Mouse (Mus musculus) heart, adult 2 months (tissue): ENCODE data around the gene Hcfc2. TPM values are rescaled to one million over a fixed set of nuclear protein-coding genes. Genes with fewer than 3 reads are reported as not detected.

Source experiments
- DNase-seq, 2 experiments: peaks; one replicate each; pipeline ENCODE4 v3.0.0; 2021
- H3K27ac ChIP-seq: fragments of 200-600 bp; 2 replicates; pipeline ENCODE4 v1.8.1; 2022
- H3K27me3 ChIP-seq: fragments of 200-500 bp; 2 replicates; pipeline ENCODE4 v1.6.1; 2012; ENCODE audit warnings: mild to moderate bottlenecking, low read length, inconsistent platforms, mixed read lengths; ENCODE audit not compliant: control insufficient read depth, insufficient read depth
- H3K36me3 ChIP-seq: fragments of 200-500 bp; 2 replicates; pipeline ENCODE4 v1.6.1; 2012; ENCODE audit warnings: low read length, inconsistent platforms; ENCODE audit not compliant: control insufficient read depth, insufficient read depth
- H3K4me1 ChIP-seq: fragments of 200-500 bp; 2 replicates; pipeline ENCODE4 v1.6.1; 2011; ENCODE audit warnings: low read length; ENCODE audit not compliant: control insufficient read depth, insufficient read depth
- H3K4me3 ChIP-seq: fragments of 200-600 bp; 2 replicates; pipeline ENCODE4 v1.8.1; 2022
- H3K79me2 ChIP-seq: fragments of 200-500 bp; replicated peaks from 2 replicates; pipeline ENCODE4 v1.6.1; 2012; ENCODE audit warnings: mild to moderate bottlenecking, inconsistent platforms, low read length, moderate library complexity, mixed read lengths; ENCODE audit not compliant: control insufficient read depth, insufficient read depth
- H3K9ac ChIP-seq: fragments of 200-500 bp; 2 replicates; pipeline ENCODE4 v1.6.1; 2012; ENCODE audit warnings: low read depth, mild to moderate bottlenecking, control low read depth, inconsistent platforms, low read length, mixed read lengths
- CTCF ChIP-seq: fragments of 200-600 bp; IDR thresholded peaks from 2 replicates; pipeline ENCODE4 v1.8.1; 2022; ENCODE audit warnings: antibody characterized with exemption, mild to moderate bottlenecking, moderate library complexity
- EP300 ChIP-seq: fragments of 200-500 bp; IDR thresholded peaks from 2 replicates; pipeline ENCODE4 v1.6.1; 2011; ENCODE audit warnings: low read depth, low read length, control low read depth; ENCODE audit not compliant: insufficient read depth
- POLR2A ChIP-seq: fragments of 200-500 bp; IDR thresholded peaks from 2 replicates; pipeline ENCODE4 v1.6.1; 2011; ENCODE audit warnings: mild to moderate bottlenecking, low read depth, low read length, control low read depth; ENCODE audit not compliant: insufficient read depth
- WGBS: fragments of 180-500 bp; shearing (Covaris S2); methylation state at CpG from one replicate; pipeline ENCODE4 v1.1.7; 2018; 5-methylcytosine and 5-hydroxymethylcytosine counted together
- intact Hi-C: fragments of 180-260 bp; cut with DNase I; formaldehyde crosslinking; loops from one replicate; pipeline ENCODE4 v1.15.1; 2025
- polyA plus RNA-seq: library from polyadenylated mRNA; depleted of rRNA; stranded (reverse); fragments of >200 nt; gene quantifications from 2 replicates; pipeline ENCODE4 v1.2.3, GENCODE M21; 2012; rRNA removed
- total RNA-seq, 2 experiments: library from RNA; stranded (reverse); gene quantifications; 2 replicates each; pipeline ENCODE4 v1.2.3; 2021

Hcfc2 gene
- total and polyA plus RNA-seq, 3 experiments: 11.2 to 29.8 (median 29.1) TPM

- Histone ChIP-seq H3K36me3 (no peaks in the 10 kb centered on the region), H3K79me2 (no peaks in the 10 kb centered on the region), H3K4me1 (no peaks in the 10 kb centered on the region), H3K4me3 (no peak overlapping the region), H3K9ac (no peak overlapping the region), H3K27me3 (no peaks in the 10 kb centered on the region), H3K27ac (no peak overlapping the region)
- 91% methylated on average over 3 of the region's 3 CpGs for WGBS
- intact Hi-C loops: no loop called here
- no peak for TF ChIP-seq CTCF
- no peak for TF ChIP-seq EP300
- no peak for TF ChIP-seq POLR2A
- DNase-seq: no peak
These were observed 84.4 kb downstream of the Hcfc2 start for GRCm38 (mm10) chr10:82780322-82780721.

- intact Hi-C loops: no loop called here
These were observed 84.9 kb downstream of the Hcfc2 start for GRCm38 (mm10) chr10:82780816-82781215.

GRCm38 (mm10) chr10:82782472-82782871, 86.5 kb downstream of the Hcfc2 start:
- Histone ChIP-seq H3K9ac (no peak overlapping the region), H3K4me3 (no peak overlapping the region), H3K4me1 (no peaks in the 10 kb centered on the region), H3K79me2 (no peaks in the 10 kb centered on the region), H3K36me3 (no peaks in the 10 kb centered on the region), H3K27ac (no peak overlapping the region), H3K27me3 (no peaks in the 10 kb centered on the region)
- no peak for DNase-seq
- intact Hi-C loops: no loop called here
- TF ChIP-seq POLR2A (no peak), CTCF (no peak), EP300 (no peak)
- 36% methylated on average over 2 of the region's 2 CpGs for WGBS

More at GRCm38 (mm10) chr10:82780816-82781215, 84.9 kb downstream of the Hcfc2 start:
- no peak overlapping the region for H3K27ac ChIP-seq
- H3K79me2 ChIP-seq: no peaks in the 10 kb centered on the region
- TF ChIP-seq POLR2A: no peak
- TF ChIP-seq EP300: no peak
- TF ChIP-seq CTCF: no peak
- no peak for DNase-seq
- H3K9ac ChIP-seq: no peak overlapping the region
- no peak overlapping the region for H3K4me3 ChIP-seq
- H3K27me3 ChIP-seq: no peaks in the 10 kb centered on the region
- H3K4me1 ChIP-seq: no peaks in the 10 kb centered on the region
- no peaks in the 10 kb centered on the region for H3K36me3 ChIP-seq

DNA sequence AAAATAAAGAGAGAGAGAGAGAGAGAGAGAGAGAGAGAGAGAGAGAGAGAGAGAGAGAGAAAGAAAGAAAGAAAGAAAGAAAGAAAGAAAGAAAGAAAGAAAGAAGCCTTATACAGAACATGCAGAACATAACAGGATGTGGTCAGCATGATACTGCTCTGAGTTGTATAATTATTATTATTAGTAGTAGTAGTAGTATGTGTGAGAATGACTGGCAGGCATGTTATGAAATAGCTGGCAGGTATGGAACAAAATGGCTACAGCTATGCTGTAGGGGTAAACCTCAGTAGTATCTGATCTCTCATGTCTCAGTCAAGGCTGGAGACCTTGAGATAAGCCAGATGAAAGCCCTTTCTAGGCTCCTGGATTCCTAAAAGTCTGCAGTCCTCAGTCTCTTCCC, 93.2 kb downstream of the Hcfc2 start:
- H3K79me2 ChIP-seq: no peaks in the 10 kb centered on the region
- H3K36me3 ChIP-seq: no peaks in the 10 kb centered on the region
- intact Hi-C loops: no loop called here
- H3K27me3 ChIP-seq: no peaks in the 10 kb centered on the region
- TF ChIP-seq EP300 (no peak), CTCF (no peak), POLR2A (no peak)
- no peak overlapping the region for H3K4me3 ChIP-seq
- H3K9ac ChIP-seq: no peak overlapping the region
- no peaks in the 10 kb centered on the region for H3K4me1 ChIP-seq
- no peak overlapping the region for H3K27ac ChIP-seq
- DNase-seq: no peak

DNA sequence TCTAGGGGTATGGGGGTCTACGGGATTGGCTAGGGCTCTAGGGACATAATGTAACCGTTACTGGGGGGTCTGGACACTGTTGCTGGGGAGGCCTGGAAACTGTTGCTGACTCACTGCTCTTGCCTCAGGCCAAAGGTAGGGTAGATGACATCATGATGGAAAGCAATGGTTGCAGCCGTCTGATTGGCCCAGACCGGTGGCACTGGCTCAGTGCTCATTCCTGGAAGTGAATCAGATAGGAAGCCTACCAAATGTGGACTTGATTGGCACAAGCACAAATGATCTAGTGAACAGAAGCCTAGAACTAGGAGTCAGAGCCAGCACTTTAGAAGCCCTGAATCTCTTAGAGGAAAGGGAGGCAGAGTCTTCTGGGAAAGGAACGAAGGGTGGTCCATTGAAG, 94.5 kb downstream of the Hcfc2 start:
- Histone ChIP-seq H3K9ac (no peak overlapping the region), H3K27ac (no peak overlapping the region), H3K4me1 (no peaks in the 10 kb centered on the region), H3K27me3 (no peaks in the 10 kb centered on the region), H3K79me2 (no peaks in the 10 kb centered on the region), H3K36me3 (no peaks in the 10 kb centered on the region), H3K4me3 (no peak overlapping the region)
- no peak for DNase-seq
- intact Hi-C loops: no loop called here
- TF ChIP-seq POLR2A (no peak), CTCF (no peak), EP300 (no peak)
- WGBS: 81% methylated on average over 5 of the region's 5 CpGs

DNA sequence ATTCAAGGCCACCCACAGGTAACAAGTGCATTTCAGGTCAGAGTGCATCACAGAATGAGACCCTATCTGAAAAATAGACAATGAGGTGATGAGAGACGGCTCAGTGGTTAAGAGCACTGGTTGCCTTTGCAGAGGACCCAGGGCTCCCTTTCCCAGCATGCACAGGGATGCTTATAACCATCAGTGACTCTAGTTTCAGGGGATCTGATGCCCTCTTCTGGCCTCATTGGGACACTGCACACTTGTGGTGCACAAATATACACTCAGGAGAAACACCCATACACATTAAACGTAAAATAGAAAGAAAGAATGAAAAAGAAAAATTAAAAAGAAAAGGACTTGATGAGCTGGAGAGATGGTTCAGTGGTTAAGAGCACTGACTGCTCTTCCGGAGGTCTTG, 95.8 kb downstream of the Hcfc2 start:
- H3K27ac ChIP-seq: no peak overlapping the region
- H3K36me3 ChIP-seq: no peaks in the 10 kb centered on the region
- no peaks in the 10 kb centered on the region for H3K27me3 ChIP-seq
- DNase-seq: no peak
- H3K9ac ChIP-seq: no peak overlapping the region
- intact Hi-C loops: no loop called here
- TF ChIP-seq POLR2A: no peak
- no peak for TF ChIP-seq EP300
- TF ChIP-seq CTCF: no peak
- 89% methylated on average over 3 of the region's 3 CpGs for WGBS
- H3K4me3 ChIP-seq: no peak overlapping the region
- H3K79me2 ChIP-seq: no peaks in the 10 kb centered on the region
- no peaks in the 10 kb centered on the region for H3K4me1 ChIP-seq

Other genes with a start within 250 kb of the Hcfc2 start
- not detected for gene Gm1553, start 203.5 kb upstream of the Hcfc2 start, total RNA-seq
- gene Gm1553, start 203.5 kb upstream of the Hcfc2 start, polyA plus RNA-seq: not detected in 2 replicates
- 10 to 100 TPM; 22.3 to 29.5 TPM for gene 1190007I07Rik, start 72.9 kb upstream of the Hcfc2 start, total RNA-seq
- gene 1190007I07Rik, start 72.9 kb upstream of the Hcfc2 start, polyA plus RNA-seq: 29.5 and 44.6 TPM in 2 replicates
- gene Tdg, start 66.3 kb upstream of the Hcfc2 start, total RNA-seq: 10 to 100 TPM in 1 of 2 experiments, 1 to 10 TPM in 1; 9.8 to 11.1 TPM
- 10.5 and 16.7 TPM in 2 replicates for gene Tdg, start 66.3 kb upstream of the Hcfc2 start, polyA plus RNA-seq
- gene Glt8d2, start 5.5 kb upstream of the Hcfc2 start, total RNA-seq: 1 to 10 TPM; 2.2 to 2.8 TPM
- gene Glt8d2, start 5.5 kb upstream of the Hcfc2 start, polyA plus RNA-seq: 3.0 and 3.5 TPM in 2 replicates
- 10 to 100 TPM; 13.9 to 14.1 TPM for gene Nfyb, start 68.0 kb downstream of the Hcfc2 start, total RNA-seq
- gene Nfyb, start 68.0 kb downstream of the Hcfc2 start, polyA plus RNA-seq: 7.5 and 11.9 TPM in 2 replicates
- gene Txnrd1, start 137.8 kb downstream of the Hcfc2 start, total RNA-seq: 10 to 100 TPM; 56.8 to 61.1 TPM
- gene Txnrd1, start 137.8 kb downstream of the Hcfc2 start, polyA plus RNA-seq: 21.3 and 29.9 TPM in 2 replicates
- under 1 TPM; 0.45 to 0.63 TPM for gene Eid3, start 170.5 kb downstream of the Hcfc2 start, total RNA-seq
- 0.18 and 0.21 TPM in 2 replicates for gene Eid3, start 170.5 kb downstream of the Hcfc2 start, polyA plus RNA-seq